Mouse (Mus musculus): Measurements from ENCODE around the gene Rnf208. TPM values are rescaled to one million over a fixed set of nuclear protein-coding genes. Genes with fewer than 3 reads are reported as not detected.

The Rnf208 gene
- 148 and 150 TPM in 2 replicates for polyA plus RNA-seq (2015; fragmentation: Nextera tagmentation; extraction: Ambion mirVana)

DNA sequence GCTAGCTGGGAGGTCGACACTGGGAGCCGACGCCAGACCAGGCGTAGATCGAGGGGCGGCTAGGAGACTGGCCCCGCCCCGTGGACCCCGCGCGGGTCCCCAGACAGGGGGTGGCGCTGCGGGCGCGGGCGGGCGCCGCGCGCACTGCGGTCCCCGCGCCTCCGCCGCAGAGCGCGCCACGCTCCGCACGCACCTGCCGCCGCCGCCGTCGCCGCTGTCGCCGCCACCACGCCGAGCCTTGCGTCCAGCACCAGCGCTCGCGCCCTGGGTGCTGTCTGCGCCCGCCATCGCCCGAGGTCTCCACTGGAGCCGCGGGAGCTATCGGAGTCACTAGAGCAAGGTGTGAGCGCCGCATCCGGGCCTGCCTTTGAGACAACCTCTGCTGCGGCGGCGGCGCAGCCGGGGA, at the start of gene Rnf208, which contains the start of gene Cysrt1:
TSS of gene Rnf208 (plus strand) at position 155 of the 406 bp plus-strand sequence.
TSS of gene Cysrt1 (minus strand) at position 352 of the 406 bp plus-strand sequence.
- Histone ChIP-seq H3K27ac (peak within 1 kb of the TSS; percentile 77), H3K27me3 (replicated peaks) (no peaks in the 10 kb centered on the region), H3K4me2 (peak within 1 kb of the TSS; percentile 90), H3K9me3 (no peaks in the 10 kb centered on the region), H3K4me1 (peaks cover 31% of the 10 kb centered on the region), H3K9ac (peak within 1 kb of the TSS; percentile 65), H3K4me3 (peak within 1 kb of the TSS; percentile 56), H3K36me3 (replicated peaks) (no peaks in the 10 kb centered on the region)
- ATAC-seq (replicated peaks), result peak; percentile 53
- 0% methylated on average over 59 of the region's 59 CpGs for WGBS

DNA sequence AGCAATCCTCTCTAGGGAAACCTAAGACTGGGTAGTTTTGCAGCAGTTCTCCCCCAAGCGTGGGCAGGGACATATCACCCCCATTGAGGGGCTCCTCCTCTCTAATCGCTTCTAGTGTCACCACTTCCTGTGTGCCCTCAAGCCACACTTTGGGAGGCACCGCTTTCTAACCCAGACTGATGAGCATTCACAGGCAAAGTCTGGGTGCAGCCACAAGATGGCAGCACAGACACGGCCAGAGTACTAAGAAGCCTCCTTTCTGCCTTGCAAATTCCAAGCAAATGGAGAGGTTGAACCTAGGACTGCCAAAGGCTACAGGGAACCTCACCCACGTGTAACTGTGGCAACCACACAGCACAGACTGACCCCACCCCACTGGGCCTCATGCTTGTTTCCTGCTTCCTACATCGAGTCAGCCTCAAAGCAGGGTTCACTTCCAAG, 48.7 kb upstream of the Rnf208 start:
- 3% methylated on average over 6 of the region's 6 CpGs for WGBS
- no peak overlapping the region for H3K4me2 ChIP-seq
- H3K9ac ChIP-seq, result no peak overlapping the region
- no peaks in the 10 kb centered on the region for H3K36me3 ChIP-seq (replicated peaks)
- H3K27me3 ChIP-seq (replicated peaks), result peaks cover 29% of the 10 kb centered on the region
- H3K4me1 ChIP-seq, result 0 out of 2 replicates have a peak, but pooled peaks cover 5% of the 10 kb centered on the region
- no peaks in the 10 kb centered on the region for H3K9me3 ChIP-seq
- no peak overlapping the region for H3K4me3 ChIP-seq
- peak; percentile 79 for ATAC-seq (replicated peaks)
- no peak overlapping the region for H3K27ac ChIP-seq

DNA sequence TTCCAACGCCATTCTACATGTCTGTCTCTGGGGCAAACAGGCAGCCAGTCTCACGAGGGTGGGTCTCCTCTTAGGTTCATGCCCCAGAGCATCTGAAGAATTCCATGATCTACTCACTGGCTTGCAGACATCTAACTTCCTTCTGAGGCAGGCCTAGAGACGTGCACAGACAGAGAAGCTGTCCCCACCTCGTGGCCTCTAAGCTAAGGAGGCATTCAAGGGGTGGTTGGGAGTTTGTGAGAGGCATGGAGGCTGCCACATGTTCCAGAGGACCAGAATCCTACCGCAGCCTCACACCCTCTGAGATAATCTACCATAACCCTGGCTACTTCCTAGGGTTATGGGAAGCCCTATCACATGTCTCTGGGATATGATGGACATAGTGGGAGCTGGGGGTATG, 48.0 kb upstream of the Rnf208 start:
- ATAC-seq (replicated peaks), result no peak
- no peak overlapping the region for H3K9ac ChIP-seq
- 76% methylated on average over 5 of the region's 5 CpGs for WGBS

DNA sequence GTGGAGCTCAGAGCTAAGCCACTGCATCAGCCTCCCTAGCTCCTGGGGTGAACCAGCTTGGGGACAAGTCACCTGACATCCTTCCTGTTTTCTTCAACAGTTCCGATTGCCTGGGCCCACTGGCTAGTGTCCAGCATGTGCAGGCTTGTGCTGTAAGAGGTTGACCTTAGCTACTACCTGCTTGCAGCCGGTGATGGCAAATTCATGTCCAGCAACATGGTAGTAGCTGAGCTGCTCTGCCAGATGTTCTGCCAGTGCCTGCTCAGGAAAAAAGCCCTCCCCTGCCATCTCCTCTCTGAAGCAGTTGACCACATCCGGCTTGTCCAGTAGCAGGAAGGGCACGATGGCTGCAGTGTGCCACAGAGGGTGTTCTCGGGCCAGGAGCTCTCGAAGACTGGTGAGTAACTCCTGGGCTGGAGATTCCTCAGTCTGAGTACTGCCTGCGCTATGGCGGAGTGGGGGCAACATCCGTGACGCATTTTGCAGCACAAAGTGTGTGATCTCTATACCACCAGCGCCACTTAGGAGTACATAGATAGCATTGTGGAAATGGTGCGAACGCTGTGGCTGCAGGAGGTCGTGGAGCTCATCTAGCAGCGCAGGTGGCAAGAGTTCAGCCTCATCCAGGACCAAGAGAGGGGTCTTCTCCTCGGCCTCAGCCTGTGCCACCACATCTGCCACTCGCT, 47.4 kb upstream of the Rnf208 start:
- Histone ChIP-seq H3K4me3 (no peak overlapping the region), H3K36me3 (replicated peaks) (peaks cover 4% of the 10 kb centered on the region), H3K4me1 (0 out of 2 replicates have a peak, but pooled peaks cover 5% of the 10 kb centered on the region), H3K27ac (no peak overlapping the region), H3K27me3 (replicated peaks) (peaks cover 29% of the 10 kb centered on the region), H3K4me2 (no peak overlapping the region), H3K9ac (no peak overlapping the region), H3K9me3 (no peaks in the 10 kb centered on the region)
- no peak for ATAC-seq (replicated peaks)
- WGBS, result 87% methylated on average over 17 of the region's 17 CpGs

More for the DNA sequence above, 48.0 kb upstream of the Rnf208 start:
- Histone ChIP-seq H3K4me1 (0 out of 2 replicates have a peak, but pooled peaks cover 5% of the 10 kb centered on the region), H3K4me3 (no peak overlapping the region), H3K36me3 (replicated peaks) (peaks cover 2% of the 10 kb centered on the region; the same call in 1 of the 2 replicates), H3K27me3 (replicated peaks) (peaks cover 29% of the 10 kb centered on the region), H3K4me2 (no peak overlapping the region), H3K27ac (no peak overlapping the region), H3K9me3 (no peaks in the 10 kb centered on the region)

DNA sequence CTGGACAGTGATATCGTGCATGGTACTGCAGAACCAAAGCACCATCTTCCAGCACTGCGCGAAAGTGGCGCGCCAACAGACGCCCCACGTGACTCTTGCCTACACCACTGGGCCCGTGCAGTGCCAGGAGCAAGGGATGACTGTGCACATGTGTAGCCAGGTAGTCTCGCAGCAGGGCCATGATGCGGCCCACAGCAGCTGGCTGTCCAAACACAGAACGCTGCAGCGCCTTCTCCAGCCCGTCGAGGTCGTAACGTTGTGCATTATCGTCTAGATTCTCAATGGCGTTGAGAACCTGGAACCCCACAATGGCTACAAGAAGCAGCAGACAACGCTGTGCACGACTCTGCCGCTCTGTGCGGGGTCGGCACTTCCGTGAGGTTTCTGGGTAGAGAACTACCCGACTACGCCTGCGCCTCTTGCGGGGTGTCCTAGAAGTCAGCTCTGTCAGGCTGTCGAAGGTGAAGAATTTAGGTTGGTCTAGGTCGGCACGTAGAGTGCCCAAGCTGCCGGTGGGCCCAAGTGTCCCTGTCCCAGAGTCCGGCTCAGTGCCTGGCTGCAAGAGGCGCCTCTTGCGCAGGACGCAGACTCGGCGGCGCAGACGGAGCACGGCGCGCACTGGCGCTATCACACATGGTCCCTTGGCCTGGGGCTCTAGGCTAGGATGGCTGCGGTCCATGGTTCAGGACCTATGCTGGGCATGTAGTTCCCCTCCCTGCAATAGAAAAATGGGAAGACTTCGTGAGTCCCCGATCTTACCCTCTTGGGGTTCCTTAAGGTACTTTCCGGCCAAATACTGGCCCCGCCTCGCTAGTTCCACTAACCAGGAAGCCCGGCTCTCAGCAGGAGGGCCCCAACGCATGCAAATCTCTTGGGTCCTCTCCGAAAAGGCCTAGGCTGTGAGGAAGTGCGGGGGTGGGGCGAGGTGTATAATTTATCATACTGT, 46.6 kb upstream of the Rnf208 start:
- Histone ChIP-seq H3K27ac (no peak overlapping the region), H3K4me3 (no peak overlapping the region), H3K4me2 (peak overlapping the region; percentile 24; the same call in 1 of the 2 replicates), H3K4me1 (0 out of 2 replicates have a peak, but pooled peaks cover 5% of the 10 kb centered on the region), H3K9me3 (no peaks in the 10 kb centered on the region), H3K36me3 (replicated peaks) (peaks cover 13% of the 10 kb centered on the region), H3K9ac (no peak overlapping the region), H3K27me3 (replicated peaks) (peaks cover 29% of the 10 kb centered on the region)
- 19% methylated on average over 55 of the region's 55 CpGs for WGBS
- ATAC-seq (replicated peaks), result no peak

DNA sequence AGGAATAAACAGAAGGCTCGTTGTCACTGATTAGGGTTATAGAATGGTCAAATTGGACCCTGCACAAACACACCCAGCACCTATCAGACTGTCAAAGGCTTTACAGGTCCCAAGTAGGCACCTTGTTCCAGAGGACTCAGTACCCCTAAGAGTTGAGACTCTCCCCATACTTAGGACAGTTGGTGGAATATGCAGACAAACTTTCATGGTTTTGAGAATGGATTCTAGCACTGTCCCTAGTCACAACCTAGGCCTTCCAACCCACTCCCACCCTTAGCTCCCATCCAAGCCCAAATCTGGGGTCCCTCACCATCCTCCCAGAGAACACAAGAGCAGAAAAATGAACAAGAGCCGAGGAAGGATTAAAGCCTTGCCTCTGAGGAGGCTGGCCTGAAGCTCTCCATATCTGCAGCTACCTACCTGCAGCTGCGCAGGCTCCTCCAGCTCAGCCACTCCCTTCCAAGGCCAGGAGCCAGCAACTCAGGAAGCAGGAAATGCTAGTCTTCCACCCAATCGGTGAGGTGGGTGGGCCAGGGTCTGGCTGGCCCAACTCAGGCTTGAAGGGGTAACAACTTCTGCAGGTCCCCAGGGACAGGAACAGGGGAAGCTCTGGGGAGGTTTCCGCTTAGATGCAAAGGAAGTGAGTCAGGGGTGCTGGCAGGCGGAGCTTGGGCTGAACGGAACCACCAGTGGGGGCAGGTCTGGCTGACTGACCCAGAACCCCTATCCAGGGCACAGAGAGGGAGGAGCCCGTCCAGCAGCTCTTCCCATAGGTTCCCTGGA, 45.7 kb upstream of the Rnf208 start, which contains the start of gene Tor4a:
TSS of gene Tor4a (minus strand) at position 715 of the 783 bp plus-strand sequence.
- Histone ChIP-seq H3K4me1 (0 out of 2 replicates have a peak, but pooled peaks cover 5% of the 10 kb centered on the region), H3K27me3 (replicated peaks) (peaks cover 29% of the 10 kb centered on the region), H3K4me2 (peak within 1 kb of the TSS; percentile 24; the same call in 1 of the 2 replicates), H3K9me3 (no peaks in the 10 kb centered on the region), H3K4me3 (no peak within 1 kb of the TSS), H3K36me3 (replicated peaks) (peaks cover 22% of the 10 kb centered on the region), H3K9ac (no peak within 1 kb of the TSS), H3K27ac (no peak within 1 kb of the TSS)
- WGBS, result 13% methylated on average over 8 of the region's 8 CpGs
- no peak; the same call in 1 of the 2 replicates for ATAC-seq (replicated peaks)

DNA sequence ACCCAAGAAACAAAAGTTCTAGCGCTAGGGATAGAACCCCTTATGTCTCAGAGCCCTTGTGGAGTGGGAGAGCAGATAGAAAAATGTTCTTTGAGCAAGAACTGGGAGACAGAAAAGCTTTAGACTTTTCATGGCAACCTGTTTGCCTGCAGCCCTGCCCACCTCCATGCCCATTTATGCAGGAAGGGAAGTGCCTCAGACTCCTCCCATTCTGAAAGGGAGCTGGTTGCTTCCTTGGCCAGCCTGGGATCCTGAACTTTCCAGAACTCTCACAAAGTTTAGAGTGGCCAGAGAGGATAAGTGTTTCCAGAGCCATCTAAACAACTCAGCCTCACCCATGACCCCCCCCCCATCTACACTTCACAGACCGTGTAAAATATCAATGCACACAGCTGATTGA, 44.9 kb upstream of the Rnf208 start:
- Histone ChIP-seq H3K27me3 (replicated peaks) (peaks cover 29% of the 10 kb centered on the region), H3K36me3 (replicated peaks) (peaks cover 24% of the 10 kb centered on the region), H3K4me2 (no peak overlapping the region), H3K4me3 (no peak overlapping the region), H3K4me1 (0 out of 2 replicates have a peak, but pooled peaks cover 5% of the 10 kb centered on the region), H3K9me3 (no peaks in the 10 kb centered on the region), H3K27ac (no peak overlapping the region), H3K9ac (no peak overlapping the region)
- no peak for ATAC-seq (replicated peaks)
- 23% methylated on average over 2 of the region's 2 CpGs for WGBS

DNA sequence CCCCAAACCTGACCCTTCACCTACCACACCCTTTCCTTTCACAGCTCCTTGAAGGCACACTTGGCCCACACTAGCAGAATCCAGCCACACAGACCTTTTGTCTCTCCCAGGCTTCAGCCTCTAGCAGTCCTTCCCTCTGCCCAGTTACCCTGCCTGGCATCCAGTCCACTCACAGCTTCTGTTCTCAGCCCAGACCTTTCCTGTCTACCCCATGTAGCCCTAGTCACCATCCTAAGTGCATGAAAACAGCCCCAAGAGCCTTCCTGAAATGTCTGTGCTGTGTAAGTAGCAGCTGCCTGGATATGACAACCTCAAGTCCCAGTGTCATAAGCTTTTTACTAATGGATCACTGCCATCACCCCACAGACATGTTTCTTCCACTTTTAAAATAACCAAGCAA, 44.1 kb upstream of the Rnf208 start:
- H3K9ac ChIP-seq, result no peak overlapping the region
- H3K4me1 ChIP-seq, result 0 out of 2 replicates have a peak, but pooled peaks cover 5% of the 10 kb centered on the region
- peaks cover 29% of the 10 kb centered on the region for H3K27me3 ChIP-seq (replicated peaks)
- peaks cover 31% of the 10 kb centered on the region for H3K36me3 ChIP-seq (replicated peaks)
- H3K9me3 ChIP-seq, result no peaks in the 10 kb centered on the region
- no peak for ATAC-seq (replicated peaks)
- H3K27ac ChIP-seq, result no peak overlapping the region
- no peak overlapping the region for H3K4me2 ChIP-seq
- no peak overlapping the region for H3K4me3 ChIP-seq

DNA sequence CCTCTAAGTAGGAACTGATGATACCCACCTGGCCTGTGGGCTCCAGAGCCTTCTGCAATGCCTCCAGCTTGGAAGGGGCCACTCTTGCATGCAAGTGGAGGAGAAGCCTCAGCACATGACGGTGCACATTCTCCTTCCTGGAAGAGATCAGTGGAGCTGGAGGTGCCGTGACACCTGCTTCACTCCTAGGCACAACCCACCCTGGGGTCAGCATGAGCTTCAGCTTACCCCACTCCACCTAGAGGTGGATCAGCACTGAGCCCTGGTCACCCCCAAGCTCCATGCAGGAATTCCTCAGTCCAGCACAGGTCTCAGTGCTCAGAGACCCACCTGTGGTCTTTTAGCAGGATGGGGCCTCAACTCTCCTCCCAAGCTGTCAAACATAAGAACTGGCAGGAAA, 41.4 kb upstream of the Rnf208 start:
- no peak overlapping the region for H3K9ac ChIP-seq
- ATAC-seq (replicated peaks), result no peak
- no peak overlapping the region for H3K27ac ChIP-seq
- peaks cover 48% of the 10 kb centered on the region for H3K36me3 ChIP-seq (replicated peaks)
- H3K27me3 ChIP-seq (replicated peaks), result peaks cover 16% of the 10 kb centered on the region
- H3K4me1 ChIP-seq, result no peaks in the 10 kb centered on the region
- H3K4me3 ChIP-seq, result no peak overlapping the region
- WGBS, result 98% methylated on average over 2 of the region's 2 CpGs
- H3K4me2 ChIP-seq, result no peak overlapping the region
- H3K9me3 ChIP-seq, result no peaks in the 10 kb centered on the region

DNA sequence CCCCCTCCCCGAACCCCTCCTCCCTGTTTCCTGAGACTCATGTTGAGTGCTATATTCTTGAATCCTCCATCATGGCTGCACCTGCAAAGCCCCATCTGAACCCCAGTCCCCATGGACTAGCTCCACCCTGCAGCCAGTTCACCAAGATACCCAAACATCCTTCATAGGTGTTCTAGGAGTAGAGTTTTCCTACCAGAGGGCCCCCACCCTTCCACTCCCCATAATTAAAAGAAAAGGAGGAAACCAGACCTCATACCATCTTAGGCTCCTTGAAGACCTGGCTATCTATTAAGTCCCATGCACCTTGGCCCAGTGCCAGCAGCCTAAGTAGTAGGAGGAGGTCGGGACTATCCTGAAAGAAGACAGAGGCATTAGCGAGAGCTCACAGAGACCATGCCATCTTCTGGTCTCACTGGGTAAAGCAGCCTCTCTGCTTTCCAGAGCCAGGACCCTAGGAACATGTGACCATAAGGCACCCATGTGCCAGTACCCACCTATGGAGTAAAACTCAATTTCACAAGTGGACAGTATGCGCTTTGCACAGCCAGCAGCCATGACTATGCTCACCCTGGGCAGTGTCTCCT, 38.3 kb upstream of the Rnf208 start:
- Histone ChIP-seq H3K9me3 (no peaks in the 10 kb centered on the region), H3K4me2 (no peak overlapping the region), H3K9ac (no peak overlapping the region), H3K4me1 (peaks cover 14% of the 10 kb centered on the region), H3K27me3 (replicated peaks) (no peaks in the 10 kb centered on the region), H3K36me3 (replicated peaks) (peaks cover 48% of the 10 kb centered on the region), H3K4me3 (no peak overlapping the region), H3K27ac (no peak overlapping the region)
- no peak for ATAC-seq (replicated peaks)
- 68% methylated on average over 4 of the region's 4 CpGs for WGBS

DNA sequence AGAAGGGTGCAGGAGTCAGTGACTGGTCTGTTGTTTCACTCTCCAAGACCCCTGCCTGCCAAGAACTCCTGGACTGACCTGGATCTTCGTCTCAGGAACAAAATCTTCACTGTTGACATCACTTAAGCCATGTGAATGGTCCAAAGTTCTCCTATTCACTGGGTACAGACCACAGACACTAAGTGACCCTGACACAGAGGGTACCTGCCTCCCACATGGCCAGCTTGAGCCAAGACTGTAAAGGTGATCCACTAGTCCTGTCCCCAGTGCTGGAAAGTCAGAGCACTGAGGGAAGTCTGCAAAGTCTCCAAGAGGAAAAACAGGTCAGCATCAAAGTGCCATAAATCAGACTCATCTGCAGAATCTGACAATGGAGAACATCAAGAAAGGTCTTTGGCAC, 34.5 kb upstream of the Rnf208 start:
- Histone ChIP-seq H3K4me2 (no peak overlapping the region), H3K4me3 (no peak overlapping the region), H3K27ac (no peak overlapping the region), H3K4me1 (peaks cover 36% of the 10 kb centered on the region), H3K9me3 (no peaks in the 10 kb centered on the region), H3K27me3 (replicated peaks) (no peaks in the 10 kb centered on the region), H3K36me3 (replicated peaks) (peaks cover 20% of the 10 kb centered on the region; the same call in 1 of the 2 replicates), H3K9ac (no peak overlapping the region)
- WGBS, result 78% methylated on average over 1 of the region's 1 CpGs
- no peak for ATAC-seq (replicated peaks)

All from midbrain, embryonic 15.5 days (tissue).